Mouse (Mus musculus) heart, embryonic 12.5 days (tissue): Measurements from ENCODE around the gene Hid1. TPM values are rescaled to one million over a fixed set of nuclear protein-coding genes. Genes with fewer than 3 reads are reported as not detected.

Experiments used
- ATAC-seq: fragments of 200-750 bp; cut with Nextera tagmentation; 2 replicates; pipeline ENCODE4 v1.8.0; 2017; ENCODE audit warnings: moderate TSS enrichment, moderate library complexity; ENCODE audit not compliant: insufficient number of reproducible peaks, low FRiP score
- H3K27ac ChIP-seq: fragments of 300-500 bp; sonication (generic); 2 replicates; pipeline ENCODE4 v1.5.1; 2016; ENCODE audit warnings: mild to moderate bottlenecking, moderate library complexity; ENCODE audit not compliant: poor library complexity, severe bottlenecking
- H3K27me3 ChIP-seq: fragments of 300-500 bp; sonication (generic); replicated peaks from 2 replicates; pipeline ENCODE4 v1.6.1; 2016; ENCODE audit warnings: mild to moderate bottlenecking, moderate library complexity
- H3K36me3 ChIP-seq: fragments of 300-500 bp; sonication (generic); 2 replicates; pipeline ENCODE4 v1.6.1; 2016; ENCODE audit warnings: mild to moderate bottlenecking, moderate library complexity
- H3K4me1 ChIP-seq: fragments of 300-500 bp; sonication (generic); replicated peaks from 2 replicates; pipeline ENCODE4 v1.6.1; 2016; ENCODE audit warnings: mild to moderate bottlenecking
- H3K4me2 ChIP-seq: fragments of 300-500 bp; sonication (generic); 2 replicates; pipeline ENCODE4 v1.6.1; 2016; ENCODE audit warnings: mild to moderate bottlenecking, moderate library complexity
- H3K4me3 ChIP-seq: fragments of 300-500 bp; sonication (generic); 2 replicates; pipeline ENCODE4 v1.5.1; 2016; ENCODE audit warnings: mild to moderate bottlenecking
- H3K9ac ChIP-seq: fragments of 300-500 bp; sonication (generic); 2 replicates; pipeline ENCODE4 v1.6.1; 2016; ENCODE audit warnings: mild to moderate bottlenecking, moderate library complexity
- H3K9me3 ChIP-seq: fragments of 300-500 bp; sonication (generic); replicated peaks from 2 replicates; pipeline ENCODE4 v1.6.1; 2016; ENCODE audit warnings: mild to moderate bottlenecking, moderate library complexity
- WGBS: fragments of 180-500 bp; shearing (Covaris S2); methylation state at CpG from one replicate; pipeline ENCODE4 v1.1.7; 2016; 5-methylcytosine and 5-hydroxymethylcytosine counted together
- polyA plus RNA-seq: library from polyadenylated mRNA; unstranded; fragments of >200 nt; fragmentation: Nextera tagmentation; extraction: Ambion mirVana; gene quantifications from 2 replicates; pipeline ENCODE4 v1.2.1, GENCODE M21; 2016

Gene Hid1
- polyA plus RNA-seq, 1 experiment from 2014 or later, result 6.0 TPM

DNA sequence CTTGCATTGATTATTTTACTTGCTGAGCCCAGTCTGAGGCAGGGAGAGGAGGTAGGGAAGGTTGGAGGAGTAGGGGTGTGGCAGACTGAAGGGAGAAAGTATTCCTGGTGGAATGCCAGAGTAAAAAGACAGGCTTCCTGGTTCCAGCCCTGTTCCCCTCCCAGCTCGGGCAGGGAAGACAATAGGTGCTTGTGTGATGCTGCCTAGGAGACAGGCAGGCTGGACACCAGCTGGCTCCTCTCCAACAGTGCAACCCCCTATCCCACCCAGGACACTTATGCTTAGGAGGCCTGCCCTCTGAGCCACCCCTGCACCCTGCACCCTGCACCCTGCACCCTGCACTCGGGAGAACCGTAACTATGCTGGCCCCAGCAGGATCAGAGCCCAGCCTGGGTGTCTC is 8.3 kb downstream of the Hid1 start:
- Histone ChIP-seq H3K27me3 (peaks cover 42% of the 10 kb centered on the region), H3K4me2 (no peak overlapping the region), H3K36me3 (no peaks in the 10 kb centered on the region), H3K9me3 (no peaks in the 10 kb centered on the region), H3K27ac (peak overlapping the region; percentile 18), H3K4me3 (no peak overlapping the region), H3K4me1 (peaks cover 14% of the 10 kb centered on the region), H3K9ac (no peak overlapping the region)
- peak; percentile 36; the same call in 1 of the 2 replicates for ATAC-seq
- 47% methylated on average over 3 of the region's 3 CpGs for WGBS

GRCm38 (mm10) chr11:115358468-115358867 is 9.1 kb downstream of the Hid1 start:
- Histone ChIP-seq H3K36me3 (no peaks in the 10 kb centered on the region), H3K27me3 (peaks cover 38% of the 10 kb centered on the region), H3K9ac (no peak overlapping the region), H3K4me2 (no peak overlapping the region), H3K4me1 (peaks cover 14% of the 10 kb centered on the region), H3K4me3 (no peak overlapping the region), H3K27ac (no peak overlapping the region), H3K9me3 (no peaks in the 10 kb centered on the region)
- no peak for ATAC-seq
- WGBS, result 20% methylated on average over 5 of the region's 5 CpGs

DNA sequence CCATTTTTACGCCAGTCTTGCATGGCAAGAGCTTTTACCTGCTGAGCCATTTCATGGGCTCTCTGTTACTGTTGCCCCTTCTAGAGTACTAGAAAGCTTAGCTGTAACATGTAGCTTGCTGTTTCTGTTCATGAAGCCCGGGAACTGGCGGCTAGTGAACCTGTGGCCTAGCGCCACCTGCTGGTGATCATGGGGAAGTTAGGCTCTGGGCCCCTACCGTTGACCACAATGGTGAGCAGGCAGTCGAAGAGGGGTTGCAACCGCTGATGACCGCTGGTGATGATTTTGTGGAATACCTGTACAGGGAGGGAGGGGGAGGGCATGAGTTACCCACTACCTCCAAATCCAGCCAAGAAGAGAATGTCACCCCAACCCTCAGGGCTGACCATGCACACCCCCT is 13.4 kb downstream of the Hid1 start:
- no peak for ATAC-seq
- Histone ChIP-seq H3K4me2 (no peak overlapping the region), H3K27ac (no peak overlapping the region), H3K4me1 (peaks cover 7% of the 10 kb centered on the region), H3K9me3 (no peaks in the 10 kb centered on the region), H3K27me3 (peaks cover 69% of the 10 kb centered on the region), H3K36me3 (no peaks in the 10 kb centered on the region), H3K9ac (no peak overlapping the region), H3K4me3 (no peak overlapping the region)
- 8% methylated on average over 8 of the region's 8 CpGs for WGBS

DNA sequence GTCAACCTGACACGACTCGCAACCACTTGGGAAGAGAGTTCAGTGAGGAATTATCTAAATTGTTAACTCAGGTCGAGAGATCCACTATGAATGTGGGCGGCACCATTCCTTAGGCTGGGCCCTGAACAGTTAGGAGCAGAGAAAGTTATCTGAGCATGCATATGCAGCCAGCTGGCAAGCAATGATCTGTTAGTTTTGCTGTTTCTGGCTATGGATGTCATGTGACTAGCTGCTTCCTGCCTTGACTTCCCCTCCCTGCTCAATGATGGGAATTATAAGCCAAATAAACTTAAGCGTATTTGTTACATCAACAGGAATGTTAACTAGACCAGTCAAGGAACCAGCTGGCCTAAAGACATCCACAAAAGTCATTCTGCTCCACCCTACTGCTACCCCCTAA is 14.2 kb downstream of the Hid1 start:
- no peak for ATAC-seq
- 85% methylated on average over 5 of the region's 5 CpGs for WGBS
- H3K27me3 ChIP-seq, result peaks cover 72% of the 10 kb centered on the region

GRCm38 (mm10) chr11:115349976-115350375 is 17.6 kb downstream of the Hid1 start:
- no peak for ATAC-seq
- WGBS, result 39% methylated on average over 4 of the region's 4 CpGs
- Histone ChIP-seq H3K27me3 (peaks cover 79% of the 10 kb centered on the region), H3K4me3 (no peak overlapping the region), H3K27ac (no peak overlapping the region), H3K4me1 (no peaks in the 10 kb centered on the region), H3K36me3 (no peaks in the 10 kb centered on the region), H3K9me3 (no peaks in the 10 kb centered on the region), H3K4me2 (no peak overlapping the region), H3K9ac (no peak overlapping the region)

More for the DNA sequence above, 14.2 kb downstream of the Hid1 start:
- H3K4me3 ChIP-seq, result no peak overlapping the region
- H3K27ac ChIP-seq, result no peak overlapping the region
- H3K9me3 ChIP-seq, result no peaks in the 10 kb centered on the region
- H3K4me1 ChIP-seq, result no peaks in the 10 kb centered on the region
- H3K9ac ChIP-seq, result no peak overlapping the region
- H3K36me3 ChIP-seq, result no peaks in the 10 kb centered on the region
- no peak overlapping the region for H3K4me2 ChIP-seq

DNA sequence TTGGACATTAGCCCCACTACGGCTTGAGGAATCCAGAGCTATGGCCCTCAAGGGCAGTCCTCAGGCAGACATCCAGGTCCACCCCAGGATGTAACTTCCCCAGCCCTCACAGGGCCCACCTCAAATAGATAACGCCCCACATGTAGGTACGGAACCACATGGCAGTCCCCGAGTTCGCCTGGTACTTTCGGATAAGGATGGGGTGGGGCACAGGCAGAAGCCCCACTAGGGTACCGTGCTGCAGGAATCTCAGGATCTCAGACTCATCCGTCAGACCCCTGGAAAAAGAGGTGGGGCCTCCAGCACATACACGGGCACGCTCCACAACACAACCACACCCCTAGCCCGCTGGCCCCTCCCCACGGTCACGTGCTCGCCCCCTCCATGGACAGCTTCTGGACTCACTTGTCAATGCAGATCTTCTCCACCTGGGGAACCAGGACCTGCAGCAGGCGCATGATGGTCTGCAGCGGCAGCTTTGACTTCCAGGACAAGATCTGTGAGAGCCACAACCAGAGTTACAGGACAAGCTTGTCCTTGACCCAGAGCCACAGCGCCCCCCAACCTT is 18.8 kb downstream of the Hid1 start:
- ATAC-seq, result no peak
- H3K9me3 ChIP-seq, result no peaks in the 10 kb centered on the region
- H3K27ac ChIP-seq, result no peak overlapping the region
- H3K36me3 ChIP-seq, result no peaks in the 10 kb centered on the region
- H3K4me2 ChIP-seq, result no peak overlapping the region
- no peak overlapping the region for H3K4me3 ChIP-seq
- no peak overlapping the region for H3K9ac ChIP-seq
- no peaks in the 10 kb centered on the region for H3K4me1 ChIP-seq
- WGBS, result 46% methylated on average over 17 of the region's 17 CpGs
- H3K27me3 ChIP-seq, result peaks cover 87% of the 10 kb centered on the region

DNA sequence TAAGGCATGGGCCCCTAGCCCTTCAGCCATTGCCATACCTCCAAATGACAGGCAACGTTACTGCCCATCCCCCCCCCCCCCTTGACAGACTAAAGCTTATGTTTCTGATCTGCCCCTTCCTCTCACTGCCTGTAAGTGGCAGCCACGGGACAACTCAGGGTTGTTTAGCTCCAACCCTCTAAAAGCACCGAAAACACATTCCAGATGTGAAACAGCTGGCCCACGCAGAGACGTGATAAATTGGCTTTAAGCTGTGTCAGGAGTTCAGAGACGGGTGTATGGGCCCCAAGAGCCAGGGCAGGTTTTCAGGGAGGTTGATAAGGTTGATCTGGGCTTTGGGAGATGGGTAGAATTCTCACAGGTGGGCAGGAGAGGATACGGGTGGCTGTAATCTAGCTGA is 22.0 kb downstream of the Hid1 start:
- Histone ChIP-seq H3K4me2 (no peak overlapping the region), H3K27ac (no peak overlapping the region), H3K27me3 (peaks cover 88% of the 10 kb centered on the region), H3K9me3 (no peaks in the 10 kb centered on the region), H3K4me1 (no peaks in the 10 kb centered on the region), H3K9ac (no peak overlapping the region), H3K4me3 (no peak overlapping the region), H3K36me3 (no peaks in the 10 kb centered on the region)
- WGBS, result 27% methylated on average over 7 of the region's 7 CpGs
- ATAC-seq, result no peak

DNA sequence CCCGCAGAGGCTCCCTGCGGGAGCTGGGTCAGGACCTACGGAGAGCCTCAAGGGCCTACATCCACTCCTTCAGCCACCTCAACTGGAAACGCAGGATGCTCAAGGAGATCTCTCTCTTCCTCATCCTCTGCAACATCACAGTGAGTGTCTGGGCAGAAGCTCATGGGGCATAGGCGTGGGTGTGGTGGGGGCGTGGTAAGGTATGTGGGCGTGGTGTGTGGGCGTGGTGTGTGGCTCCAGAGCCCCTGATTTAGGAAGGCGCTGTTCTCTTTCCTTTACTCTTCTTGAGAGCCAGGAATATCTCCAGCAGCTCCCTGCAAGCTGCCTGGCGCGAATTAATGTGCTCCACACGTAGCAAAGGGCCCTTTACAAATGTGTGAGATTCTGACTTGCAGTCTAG is 22.6 kb downstream of the Hid1 start:
- Histone ChIP-seq H3K4me2 (no peak overlapping the region), H3K27me3 (peaks cover 88% of the 10 kb centered on the region), H3K9ac (no peak overlapping the region), H3K27ac (no peak overlapping the region), H3K4me1 (no peaks in the 10 kb centered on the region), H3K9me3 (no peaks in the 10 kb centered on the region), H3K4me3 (no peak overlapping the region), H3K36me3 (no peaks in the 10 kb centered on the region)
- 5% methylated on average over 12 of the region's 12 CpGs for WGBS
- no peak for ATAC-seq

GRCm38 (mm10) chr11:115341866-115342265 is 25.7 kb downstream of the Hid1 start:
- H3K4me2 ChIP-seq, result no peak overlapping the region
- H3K9me3 ChIP-seq, result no peaks in the 10 kb centered on the region
- WGBS, result 62% methylated on average over 6 of the region's 6 CpGs
- H3K27ac ChIP-seq, result no peak overlapping the region
- H3K27me3 ChIP-seq, result peaks cover 93% of the 10 kb centered on the region
- no peak for ATAC-seq
- H3K4me1 ChIP-seq, result no peaks in the 10 kb centered on the region
- no peak overlapping the region for H3K4me3 ChIP-seq
- no peak overlapping the region for H3K9ac ChIP-seq
- H3K36me3 ChIP-seq, result no peaks in the 10 kb centered on the region

DNA sequence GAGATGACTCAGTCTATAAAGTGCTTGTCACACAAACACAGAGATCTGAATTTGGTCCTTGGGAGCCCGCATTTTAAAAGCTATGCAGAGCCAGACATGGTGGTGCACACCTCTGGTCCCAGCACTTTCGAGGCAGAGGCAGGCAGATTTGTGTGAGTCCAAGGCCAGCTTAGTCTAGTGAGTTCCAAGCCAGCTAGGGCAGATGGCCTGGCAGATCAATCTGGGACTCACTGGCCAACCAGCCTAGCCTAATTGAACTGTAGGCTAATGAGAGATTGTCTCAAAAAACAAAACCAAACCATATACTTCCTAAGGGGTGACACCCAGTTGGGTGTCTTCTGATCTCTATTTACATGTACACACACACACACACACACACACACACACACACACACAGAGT is 26.3 kb downstream of the Hid1 start:
- ATAC-seq, result no peak
- peaks cover 93% of the 10 kb centered on the region for H3K27me3 ChIP-seq

GRCm38 (mm10) chr11:115337826-115338225 is 29.7 kb downstream of the Hid1 start:
- Histone ChIP-seq H3K36me3 (no peaks in the 10 kb centered on the region), H3K9me3 (no peaks in the 10 kb centered on the region), H3K4me2 (no peak overlapping the region), H3K27me3 (peaks cover 95% of the 10 kb centered on the region), H3K4me1 (0 out of 2 replicates have a peak, but pooled peaks cover 5% of the 10 kb centered on the region), H3K27ac (no peak overlapping the region), H3K9ac (no peak overlapping the region), H3K4me3 (no peak overlapping the region)
- no peak for ATAC-seq
- 54% methylated on average over 1 of the region's 1 CpGs for WGBS

More for the DNA sequence above, 26.3 kb downstream of the Hid1 start:
- Histone ChIP-seq H3K9ac (no peak overlapping the region), H3K27ac (no peak overlapping the region), H3K4me3 (no peak overlapping the region), H3K4me2 (no peak overlapping the region), H3K4me1 (no peaks in the 10 kb centered on the region), H3K9me3 (no peaks in the 10 kb centered on the region), H3K36me3 (no peaks in the 10 kb centered on the region)
- 65% methylated on average over 2 of the region's 2 CpGs for WGBS

DNA sequence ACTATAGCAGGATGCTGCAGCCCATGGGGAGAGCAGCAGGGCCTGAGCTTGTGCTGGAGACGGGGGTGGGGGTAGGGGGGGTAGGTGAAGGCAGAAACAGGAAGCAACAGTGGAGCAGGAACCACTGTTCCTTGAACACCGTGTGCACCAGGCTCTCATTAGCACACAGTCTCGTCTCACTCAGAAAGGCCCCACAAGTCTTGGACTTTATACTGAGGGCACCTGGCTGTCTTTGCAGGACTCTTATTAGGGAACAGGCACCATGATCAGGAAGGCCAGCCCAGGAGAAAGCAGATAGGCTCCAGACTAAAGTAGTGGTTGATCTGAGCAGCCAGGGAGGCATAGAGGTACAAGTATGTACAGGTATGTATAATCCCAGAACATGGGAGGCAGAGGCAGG is 30.2 kb downstream of the Hid1 start:
- no peaks in the 10 kb centered on the region for H3K9me3 ChIP-seq
- 0 out of 2 replicates have a peak, but pooled peaks cover 5% of the 10 kb centered on the region for H3K4me1 ChIP-seq
- 45% methylated on average over 3 of the region's 3 CpGs for WGBS
- no peaks in the 10 kb centered on the region for H3K36me3 ChIP-seq
- ATAC-seq, result no peak
- H3K4me3 ChIP-seq, result no peak overlapping the region
- peaks cover 95% of the 10 kb centered on the region for H3K27me3 ChIP-seq
- H3K4me2 ChIP-seq, result no peak overlapping the region
- no peak overlapping the region for H3K9ac ChIP-seq
- H3K27ac ChIP-seq, result no peak overlapping the region
